Mouse (Mus musculus): Measurements from ENCODE around the gene Rpl29.

GRCm38 (mm10) chr9:106386181-106386864 lies 42.9 kb upstream of the Rpl29 start:
- TF ChIP-seq CTCF (IDR thresholded peaks at IDR 0.05; ENCODE audit: low read depth, low read length) (no peak), POLR2A (IDR thresholded peaks at IDR 0.05; ENCODE audit: extremely low read depth, insufficient read depth, low read length) (no peak)

All from liver, adult 2 months (tissue).